Mouse (Mus musculus): ENCODE measurements around the gene Tomm40.
A peak's percentile ranks its signal among the peaks of the same experiment; 100 is the strongest.

GRCm38 (mm10) chr7:19686521-19686920, 28.7 kb downstream of the Tomm40 start:
- TF ChIP-seq CTCF (IDR thresholded peaks at IDR 0.05; ENCODE audit: low read depth) = no peak
- peak; percentile 87; the same call in 1 of the 2 replicates for TF ChIP-seq EP300 (IDR thresholded peaks at IDR 0.05; ENCODE audit: low read depth)

Measured in liver, postnatal 0 days (tissue).